Mouse (Mus musculus): Measurements from ENCODE around the gene Gas7. TPM values are rescaled to one million over a fixed set of nuclear protein-coding genes. Genes with fewer than 3 reads are reported as not detected.

Gas7 gene
- polyA plus RNA-seq, 1 experiment from 2014 or later: 24.4 TPM

- Histone ChIP-seq H3K36me3 (no peaks in the 10 kb centered on the region), H3K27ac (replicated peaks) (peak overlapping the region; percentile 71), H3K4me2 (replicated peaks) (0 out of 2 replicates have a peak overlapping the region, but pooled peaks have one; percentile 1), H3K4me3 (replicated peaks) (no peak overlapping the region), H3K9me3 (replicated peaks) (no peaks in the 10 kb centered on the region), H3K4me1 (peaks cover 19% of the 10 kb centered on the region), H3K9ac (no peak overlapping the region; the same call in 1 of the 2 replicates), H3K27me3 (no peaks in the 10 kb centered on the region)
- no peak for ATAC-seq (ENCODE audit: insufficient number of reproducible peaks, low FRiP score, low TSS enrichment, low read depth)
- 65% methylated on average over 5 of the region's 5 CpGs for WGBS
Observed at GRCm38 (mm10) chr11:67559522-67559921, 104.3 kb downstream of the Gas7 start.

- Histone ChIP-seq H3K4me2 (replicated peaks) (no peak overlapping the region), H3K4me3 (replicated peaks) (no peak overlapping the region), H3K4me1 (peaks cover 18% of the 10 kb centered on the region), H3K9ac (no peak overlapping the region), H3K27me3 (no peaks in the 10 kb centered on the region), H3K36me3 (no peaks in the 10 kb centered on the region), H3K27ac (replicated peaks) (no peak overlapping the region), H3K9me3 (replicated peaks) (no peaks in the 10 kb centered on the region)
- ATAC-seq (ENCODE audit: insufficient number of reproducible peaks, low FRiP score, low TSS enrichment, low read depth): no peak
- 27% methylated on average over 4 of the region's 4 CpGs for WGBS
Observed at GRCm38 (mm10) chr11:67561631-67562030, 106.4 kb downstream of the Gas7 start.

- 44% methylated on average over 5 of the region's 5 CpGs for WGBS
- no peak for ATAC-seq (ENCODE audit: insufficient number of reproducible peaks, low FRiP score, low TSS enrichment, low read depth)
Observed at GRCm38 (mm10) chr11:67563141-67563540, 107.9 kb downstream of the Gas7 start.

GRCm38 (mm10) chr11:67564003-67564637 is 108.9 kb downstream of the Gas7 start:
- Histone ChIP-seq H3K4me3 (replicated peaks) (no peak overlapping the region), H3K27ac (replicated peaks) (no peak overlapping the region), H3K4me1 (peaks cover 34% of the 10 kb centered on the region), H3K36me3 (no peaks in the 10 kb centered on the region), H3K27me3 (no peaks in the 10 kb centered on the region), H3K4me2 (replicated peaks) (no peak overlapping the region), H3K9me3 (replicated peaks) (no peaks in the 10 kb centered on the region), H3K9ac (no peak overlapping the region)
- ATAC-seq (ENCODE audit: insufficient number of reproducible peaks, low FRiP score, low TSS enrichment, low read depth): no peak
- WGBS: 82% methylated on average over 8 of the region's 8 CpGs

More at GRCm38 (mm10) chr11:67563141-67563540, 107.9 kb downstream of the Gas7 start:
- Histone ChIP-seq H3K9me3 (replicated peaks) (no peaks in the 10 kb centered on the region), H3K4me2 (replicated peaks) (no peak overlapping the region), H3K4me3 (replicated peaks) (no peak overlapping the region), H3K36me3 (no peaks in the 10 kb centered on the region), H3K4me1 (peaks cover 31% of the 10 kb centered on the region), H3K27me3 (no peaks in the 10 kb centered on the region), H3K9ac (no peak overlapping the region), H3K27ac (replicated peaks) (no peak overlapping the region)

- H3K4me1 ChIP-seq: peaks cover 37% of the 10 kb centered on the region
- H3K27me3 ChIP-seq: no peaks in the 10 kb centered on the region
- H3K4me3 ChIP-seq (replicated peaks): no peak overlapping the region
- no peaks in the 10 kb centered on the region for H3K36me3 ChIP-seq
- no peak for ATAC-seq (ENCODE audit: insufficient number of reproducible peaks, low FRiP score, low TSS enrichment, low read depth)
- 70% methylated on average over 4 of the region's 4 CpGs for WGBS
- H3K9ac ChIP-seq: no peak overlapping the region
- no peaks in the 10 kb centered on the region for H3K9me3 ChIP-seq (replicated peaks)
- H3K4me2 ChIP-seq (replicated peaks): no peak overlapping the region
- H3K27ac ChIP-seq (replicated peaks): no peak overlapping the region
Observed at GRCm38 (mm10) chr11:67565512-67565911, 110.3 kb downstream of the Gas7 start.

GRCm38 (mm10) chr11:67566704-67567103 is 111.5 kb downstream of the Gas7 start:
- Histone ChIP-seq H3K4me1 (peaks cover 49% of the 10 kb centered on the region), H3K36me3 (no peaks in the 10 kb centered on the region), H3K4me2 (replicated peaks) (no peak overlapping the region), H3K27me3 (no peaks in the 10 kb centered on the region), H3K9me3 (replicated peaks) (no peaks in the 10 kb centered on the region), H3K4me3 (replicated peaks) (no peak overlapping the region), H3K9ac (no peak overlapping the region), H3K27ac (replicated peaks) (no peak overlapping the region; the same call in 1 of the 2 replicates)
- WGBS: 37% methylated on average over 5 of the region's 5 CpGs
- no peak for ATAC-seq (ENCODE audit: insufficient number of reproducible peaks, low FRiP score, low TSS enrichment, low read depth)

- Histone ChIP-seq H3K4me3 (replicated peaks) (no peak overlapping the region), H3K36me3 (no peaks in the 10 kb centered on the region), H3K9me3 (replicated peaks) (no peaks in the 10 kb centered on the region), H3K9ac (no peak overlapping the region), H3K27me3 (no peaks in the 10 kb centered on the region), H3K4me2 (replicated peaks) (no peak overlapping the region), H3K27ac (replicated peaks) (no peak overlapping the region), H3K4me1 (peaks cover 54% of the 10 kb centered on the region)
- ATAC-seq (ENCODE audit: insufficient number of reproducible peaks, low FRiP score, low TSS enrichment, low read depth): no peak
- 68% methylated on average over 5 of the region's 5 CpGs for WGBS
Observed at GRCm38 (mm10) chr11:67567184-67567583, 111.9 kb downstream of the Gas7 start.

GRCm38 (mm10) chr11:67567991-67568390 is 112.8 kb downstream of the Gas7 start:
- WGBS: 90% methylated on average over 4 of the region's 4 CpGs
- Histone ChIP-seq H3K4me3 (replicated peaks) (no peak overlapping the region), H3K4me1 (peaks cover 55% of the 10 kb centered on the region), H3K27me3 (no peaks in the 10 kb centered on the region), H3K36me3 (no peaks in the 10 kb centered on the region), H3K4me2 (replicated peaks) (no peak overlapping the region), H3K27ac (replicated peaks) (peak overlapping the region; percentile 86), H3K9me3 (replicated peaks) (no peaks in the 10 kb centered on the region), H3K9ac (no peak overlapping the region)
- no peak for ATAC-seq (ENCODE audit: insufficient number of reproducible peaks, low FRiP score, low TSS enrichment, low read depth)

GRCm38 (mm10) chr11:67568815-67569214 is 113.6 kb downstream of the Gas7 start:
- no peaks in the 10 kb centered on the region for H3K36me3 ChIP-seq
- H3K4me2 ChIP-seq (replicated peaks): no peak overlapping the region
- no peaks in the 10 kb centered on the region for H3K9me3 ChIP-seq (replicated peaks)
- no peak overlapping the region for H3K9ac ChIP-seq
- H3K27me3 ChIP-seq: no peaks in the 10 kb centered on the region
- WGBS: 20% methylated on average over 5 of the region's 5 CpGs
- H3K4me3 ChIP-seq (replicated peaks): no peak overlapping the region
- ATAC-seq (ENCODE audit: insufficient number of reproducible peaks, low FRiP score, low TSS enrichment, low read depth): peak; percentile 52
- H3K4me1 ChIP-seq: peaks cover 52% of the 10 kb centered on the region
- H3K27ac ChIP-seq (replicated peaks): peak overlapping the region; percentile 86

GRCm38 (mm10) chr11:67570947-67571346 is 115.7 kb downstream of the Gas7 start:
- H3K4me3 ChIP-seq (replicated peaks): no peak overlapping the region
- H3K27me3 ChIP-seq: no peaks in the 10 kb centered on the region
- 49% methylated on average over 8 of the region's 8 CpGs for WGBS
- ATAC-seq (ENCODE audit: insufficient number of reproducible peaks, low FRiP score, low TSS enrichment, low read depth): no peak
- H3K9me3 ChIP-seq (replicated peaks): no peaks in the 10 kb centered on the region
- H3K9ac ChIP-seq: no peak overlapping the region
- H3K4me2 ChIP-seq (replicated peaks): no peak overlapping the region
- H3K4me1 ChIP-seq: peaks cover 52% of the 10 kb centered on the region
- no peak overlapping the region for H3K27ac ChIP-seq (replicated peaks)
- no peaks in the 10 kb centered on the region for H3K36me3 ChIP-seq

- H3K9me3 ChIP-seq (replicated peaks): no peaks in the 10 kb centered on the region
- H3K4me2 ChIP-seq (replicated peaks): no peak overlapping the region
- no peak overlapping the region for H3K9ac ChIP-seq
- no peak for ATAC-seq (ENCODE audit: insufficient number of reproducible peaks, low FRiP score, low TSS enrichment, low read depth)
- H3K36me3 ChIP-seq: no peaks in the 10 kb centered on the region
- H3K4me1 ChIP-seq: peaks cover 48% of the 10 kb centered on the region
- no peak overlapping the region for H3K4me3 ChIP-seq (replicated peaks)
- no peaks in the 10 kb centered on the region for H3K27me3 ChIP-seq
- WGBS: 85% methylated on average over 5 of the region's 5 CpGs
- H3K27ac ChIP-seq (replicated peaks): no peak overlapping the region
Observed at GRCm38 (mm10) chr11:67574344-67574743, 119.1 kb downstream of the Gas7 start.

GRCm38 (mm10) chr11:67577472-67577871 is 122.2 kb downstream of the Gas7 start:
- H3K36me3 ChIP-seq: no peaks in the 10 kb centered on the region
- 0 out of 2 replicates have a peak overlapping the region, but pooled peaks have one; percentile 1 for H3K27ac ChIP-seq (replicated peaks)
- 72% methylated on average over 5 of the region's 5 CpGs for WGBS
- no peak for ATAC-seq (ENCODE audit: insufficient number of reproducible peaks, low FRiP score, low TSS enrichment, low read depth)
- no peak overlapping the region for H3K4me2 ChIP-seq (replicated peaks)
- H3K9ac ChIP-seq: no peak overlapping the region
- H3K27me3 ChIP-seq: no peaks in the 10 kb centered on the region
- peaks cover 42% of the 10 kb centered on the region for H3K4me1 ChIP-seq
- H3K9me3 ChIP-seq (replicated peaks): no peaks in the 10 kb centered on the region
- no peak overlapping the region for H3K4me3 ChIP-seq (replicated peaks)
